Mouse (Mus musculus) MEL (cell line): ENCODE data around the gene Trim66. TPM values are rescaled to one million over a fixed set of nuclear protein-coding genes. Genes with fewer than 3 reads are reported as not detected.
A peak's percentile ranks its signal among the peaks of the same experiment; 100 is the strongest.

Experiments used
- DNase-seq: peaks from one replicate; pipeline ENCODE4 v3.0.0; 2011; ENCODE audit warnings: low read depth, low spot score
- H3K27ac ChIP-seq: 2 replicates; pipeline ENCODE4 v1.5.1; 2012; ENCODE audit warnings: low read depth, mild to moderate bottlenecking, control low read depth, low read length, moderate library complexity; ENCODE audit not compliant: control insufficient read depth
- H3K27me3 ChIP-seq, 2 experiments: fragments of 150-350 bp in 1 of 2; sonication (generic) in 1 of 2; 2 replicates each; pipeline ENCODE4 v1.6.1; 2012; ENCODE audit warnings: low read length in 2 of 2, mild to moderate bottlenecking in 2 of 2, improper control_type of control experiment in 1 of 2, moderate library complexity in 1 of 2; ENCODE audit not compliant: insufficient read depth in 2 of 2, control insufficient read depth in 1 of 2
- H3K36me3 ChIP-seq, 2 experiments: 2 replicates each; pipeline ENCODE4 v1.6.1; 2012 to 2014; ENCODE audit warnings: low read length in 2 of 2, improper control_type of control experiment in 1 of 2, inconsistent platforms in 1 of 2, mild to moderate bottlenecking in 1 of 2; ENCODE audit not compliant: insufficient read depth in 2 of 2, control insufficient read depth in 1 of 2
- H3K4me1 ChIP-seq, 2 experiments: fragments of 150-350 bp in 1 of 2; sonication (generic) in 1 of 2; 2 replicates each; pipeline ENCODE4 v1.6.1; 2012; ENCODE audit warnings: low read length in 2 of 2, improper control_type of control experiment in 1 of 2, mild to moderate bottlenecking in 1 of 2; ENCODE audit not compliant: insufficient read depth in 2 of 2, control insufficient read depth in 1 of 2
- H3K4me3 ChIP-seq, 2 experiments: fragments of 150-350 bp in 1 of 2; sonication (generic) in 1 of 2; 2 replicates each; pipeline ENCODE4 v1.5.1; 2012; ENCODE audit warnings: low read depth in 2 of 2, low read length in 2 of 2, mild to moderate bottlenecking in 2 of 2, moderate library complexity in 2 of 2, control low read depth in 1 of 2, improper control_type of control experiment in 1 of 2; ENCODE audit not compliant: control insufficient read depth in 1 of 2, insufficient read depth in 1 of 2
- H3K79me2 ChIP-seq: 2 replicates; pipeline ENCODE4 v1.6.1; 2012; ENCODE audit warnings: mild to moderate bottlenecking, low read length, moderate library complexity; ENCODE audit not compliant: control insufficient read depth, poor library complexity, insufficient read depth
- H3K9ac ChIP-seq: 2 replicates; pipeline ENCODE4 v1.6.1; 2012; ENCODE audit warnings: low read depth, mild to moderate bottlenecking, control low read depth, low read length, moderate library complexity; ENCODE audit not compliant: control insufficient read depth, poor library complexity, severe bottlenecking
- H3K9me3 ChIP-seq: fragments of 150-350 bp; sonication (generic); replicated peaks from 2 replicates; pipeline ENCODE4 v1.6.1; 2012; ENCODE audit warnings: mild to moderate bottlenecking, low read length, improper control_type of control experiment, moderate library complexity; ENCODE audit not compliant: insufficient read depth
- BHLHE40 ChIP-seq: IDR thresholded peaks from 2 replicates; pipeline ENCODE4 v1.6.1; 2012; ENCODE audit warnings: low read depth, mild to moderate bottlenecking, inconsistent platforms, low read length, improper control_type of control experiment, borderline replicate concordance
- CHD1 ChIP-seq: IDR thresholded peaks from 2 replicates; pipeline ENCODE4 v1.6.1; 2012; ENCODE audit warnings: low read depth, mild to moderate bottlenecking, inconsistent platforms, low read length, improper control_type of control experiment
- CTCF ChIP-seq, 3 experiments: IDR thresholded peaks in 2 of 3; conservative IDR thresholded peaks in 1 of 3; 2 replicates each; pipeline ENCODE4 v1.5.1; 2011 to 2012; ENCODE audit warnings: low read length in 3 of 3, low read depth in 2 of 3, mild to moderate bottlenecking in 2 of 3, improper control_type of control experiment in 1 of 3, inconsistent platforms in 1 of 3, mixed read lengths in 1 of 3, moderate library complexity in 1 of 3; ENCODE audit not compliant: control insufficient read depth in 1 of 3, insufficient read depth in 1 of 3, poor library complexity in 1 of 3, severe bottlenecking in 1 of 3
- E2F4 ChIP-seq: IDR thresholded peaks from 2 replicates; pipeline ENCODE4 v1.6.1; 2011; ENCODE audit warnings: low read depth, low read length, improper control_type of control experiment, borderline replicate concordance
- EP300 ChIP-seq, 2 experiments: IDR thresholded peaks; 2 replicates each; pipeline ENCODE4 v1.6.1; 2011; ENCODE audit warnings: improper control_type of control experiment in 2 of 2, low read length in 2 of 2, low read depth in 1 of 2, mild to moderate bottlenecking in 1 of 2
- GABPA ChIP-seq: IDR thresholded peaks from 2 replicates; pipeline ENCODE4 v1.6.1; 2012; ENCODE audit warnings: low read depth, mild to moderate bottlenecking, inconsistent platforms, low read length, improper control_type of control experiment, moderate library complexity
- JUND ChIP-seq: IDR thresholded peaks from 2 replicates; pipeline ENCODE4 v1.6.1; 2011; ENCODE audit warnings: low read depth, mild to moderate bottlenecking, improper control_type of control experiment, low read length
- MAFK ChIP-seq: IDR thresholded peaks from 2 replicates; pipeline ENCODE4 v1.6.1; 2011; ENCODE audit warnings: low read depth, mild to moderate bottlenecking, low read length, improper control_type of control experiment, borderline replicate concordance
- MAX ChIP-seq: IDR thresholded peaks from 2 replicates; pipeline ENCODE4 v1.6.1; 2011; ENCODE audit warnings: low read length, improper control_type of control experiment
- MYB ChIP-seq: IDR thresholded peaks from 2 replicates; pipeline ENCODE4 v1.6.1; 2011; ENCODE audit warnings: mild to moderate bottlenecking, low read depth, low read length, improper control_type of control experiment
- MYC ChIP-seq: IDR thresholded peaks from 2 replicates; pipeline ENCODE4 v1.6.1; 2011; ENCODE audit warnings: low read depth, mild to moderate bottlenecking, low read length, improper control_type of control experiment, moderate library complexity
- NELFE ChIP-seq: IDR thresholded peaks from 2 replicates; pipeline ENCODE4 v1.6.1; 2011; ENCODE audit warnings: low read depth, low read length, improper control_type of control experiment
- POLR2A ChIP-seq, 2 experiments: IDR thresholded peaks; 2 replicates each; pipeline ENCODE4 v1.6.1; 2011 to 2012; ENCODE audit warnings: low read length in 2 of 2, mild to moderate bottlenecking in 2 of 2, control low read depth in 1 of 2, improper control_type of control experiment in 1 of 2, low read depth in 1 of 2, moderate library complexity in 1 of 2; ENCODE audit not compliant: control insufficient read depth in 1 of 2, insufficient read depth in 1 of 2, poor library complexity in 1 of 2
- POLR2AphosphoS5 ChIP-seq: IDR thresholded peaks from 2 replicates; pipeline ENCODE4 v1.6.1; 2012; ENCODE audit warnings: low read depth, borderline replicate concordance, mild to moderate bottlenecking, inconsistent platforms, low read length, moderate library complexity, mixed read lengths
- RAD21 ChIP-seq: IDR thresholded peaks from 2 replicates; pipeline ENCODE4 v1.6.1; 2011; ENCODE audit warnings: mild to moderate bottlenecking, low read depth, low read length, improper control_type of control experiment
- RCOR1 ChIP-seq: IDR thresholded peaks from 2 replicates; pipeline ENCODE4 v1.6.1; 2012; ENCODE audit warnings: low read depth, mild to moderate bottlenecking, inconsistent platforms, low read length, improper control_type of control experiment
- SMC3 ChIP-seq: IDR thresholded peaks from 2 replicates; pipeline ENCODE4 v1.6.1; 2011; ENCODE audit warnings: low read depth, low read length, improper control_type of control experiment
- TAL1 ChIP-seq: IDR thresholded peaks from 2 replicates; pipeline ENCODE4 v1.6.1; 2012; ENCODE audit warnings: mild to moderate bottlenecking, inconsistent platforms, low read length, moderate library complexity, mixed read lengths
- TBP ChIP-seq: IDR thresholded peaks from 2 replicates; pipeline ENCODE4 v1.8.0; 2011; ENCODE audit warnings: low read depth, low read length, improper control_type of control experiment
- ZC3H11A ChIP-seq: IDR thresholded peaks from 2 replicates; pipeline ENCODE4 v1.6.1; 2012; ENCODE audit warnings: low read depth, mild to moderate bottlenecking, inconsistent platforms, low read length, improper control_type of control experiment
- ZKSCAN1 ChIP-seq: IDR thresholded peaks from 2 replicates; pipeline ENCODE4 v1.6.1; 2012; ENCODE audit warnings: low read depth, mild to moderate bottlenecking, inconsistent platforms, low read length, improper control_type of control experiment, moderate library complexity
- polyA plus RNA-seq, 2 experiments: library from polyadenylated mRNA; stranded (reverse) in 1 of 2; unstranded in 1 of 2; fragments of >175 nt in 1 of 2; fragments of >200 nt in 1 of 2; gene quantifications; 2 replicates each; pipeline versions ENCODE4 v1.2.1 to v1.2.4; 2012; ENCODE audit warnings: low replicate concordance in 2 of 2, low read depth in 1 of 2; ENCODE audit not compliant: insufficient read length in 2 of 2, insufficient read depth in 1 of 2, missing spikeins in 1 of 2
- total RNA-seq: library from RNA; depleted of rRNA; stranded (reverse); fragments of 300-350 nt; gene quantifications from 2 replicates; pipeline ENCODE4 v1.2.3, GENCODE M21; 2012

Trim66 gene
- total and polyA plus RNA-seq, 3 experiments: 0.01 TPM; not detected in 2

DNA sequence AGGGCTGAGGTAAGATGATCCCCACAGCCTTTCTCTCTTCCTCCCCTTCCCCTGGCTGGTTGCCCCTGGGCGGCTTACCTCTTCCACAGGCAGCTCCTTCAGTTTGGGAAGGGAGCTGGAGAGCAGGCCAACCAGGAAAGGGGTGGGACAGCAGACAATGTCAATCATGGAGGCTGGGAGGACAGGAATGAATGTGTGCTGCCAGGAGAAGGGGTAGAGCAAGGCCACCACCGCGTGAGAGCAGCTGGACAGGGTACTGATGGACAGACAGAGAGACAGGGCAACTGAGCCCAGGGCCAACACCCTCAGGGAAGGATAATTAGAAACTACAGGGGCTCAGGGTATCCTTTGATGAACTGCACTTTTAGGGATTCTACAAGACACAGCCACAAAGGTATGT, 19.6 kb upstream of the Trim66 start:
- Histone ChIP-seq H3K36me3 (peaks cover 0 to 3% of the 10 kb centered on the region in 2 experiments; a peak in 1 of 4 replicates), H3K4me1 (no peaks in the 10 kb centered on the region), H3K4me3 (no peak overlapping the region), H3K27me3 (no peaks in the 10 kb centered on the region), H3K9me3 (no peaks in the 10 kb centered on the region), H3K27ac (no peak overlapping the region), H3K79me2 (peaks cover 2% of the 10 kb centered on the region; the same call in 1 of the 2 replicates), H3K9ac (no peak overlapping the region)
- no peak for DNase-seq
- TF ChIP-seq NELFE (no peak), TAL1 (no peak), BHLHE40 (no peak), RCOR1 (no peak), JUND (no peak), TBP (no peak), EP300 (IDR thresholded peaks at IDR 0.05; ENCODE audit: low read depth in 1 of 2, low read length in 2 of 2) (no peak), E2F4 (no peak), RAD21 (no peak)

DNA sequence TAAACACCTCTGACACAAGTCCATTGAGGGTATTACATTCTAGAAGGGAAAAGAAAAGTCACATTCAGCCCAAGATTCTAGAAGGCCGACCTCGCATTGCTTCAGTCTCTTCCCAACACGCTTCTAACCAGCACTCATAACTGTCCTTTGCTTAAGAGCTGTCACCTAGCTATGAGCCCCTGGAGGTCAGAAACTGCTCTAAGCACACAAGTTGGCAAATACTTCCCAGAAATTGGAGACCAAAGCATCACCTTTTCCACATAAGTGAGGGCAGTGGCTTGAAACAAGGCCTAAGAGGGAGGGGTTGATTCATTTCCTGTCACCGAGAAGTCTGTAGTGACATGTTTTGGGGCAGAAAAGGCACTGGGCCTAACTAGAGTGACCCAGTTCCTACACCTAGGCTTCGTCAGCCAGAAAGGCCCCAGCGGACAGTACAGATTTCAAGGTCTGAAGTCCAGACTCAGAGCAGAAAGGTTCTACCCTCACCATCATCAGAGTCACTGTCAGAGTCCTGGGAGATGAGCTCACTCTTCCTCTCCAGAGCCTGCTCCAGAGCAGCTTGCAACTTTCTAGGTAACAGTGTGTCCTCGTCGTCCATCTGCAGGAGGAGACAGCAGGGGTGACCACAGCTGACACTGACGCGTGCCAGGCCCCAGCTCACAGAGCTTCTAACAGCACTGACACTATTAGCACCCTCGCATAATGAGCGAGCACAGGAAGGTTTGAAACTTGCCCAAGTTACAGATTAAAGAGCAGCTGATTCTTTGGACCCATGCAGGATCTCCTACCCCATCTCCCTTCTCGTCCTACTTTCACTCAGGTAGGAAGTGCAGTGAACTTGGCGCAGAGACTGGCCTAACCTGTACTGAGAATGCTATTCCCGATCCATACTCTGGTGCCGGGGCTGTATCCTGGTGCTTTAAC, 18.1 kb upstream of the Trim66 start:
- Histone ChIP-seq H3K4me3 (no peak overlapping the region), H3K9me3 (no peaks in the 10 kb centered on the region), H3K9ac (no peak overlapping the region), H3K27me3 (no peaks in the 10 kb centered on the region), H3K4me1 (peaks cover 0 to 7% of the 10 kb centered on the region in 2 experiments; a peak in 1 of 4 replicates), H3K27ac (no peak overlapping the region), H3K79me2 (peaks cover 14% of the 10 kb centered on the region), H3K36me3 (peaks cover 11 to 17% of the 10 kb centered on the region in 2 experiments)
- DNase-seq: peak; percentile 47
- no peak for TF ChIP-seq MAFK
- no peak for TF ChIP-seq MYC
- TF ChIP-seq CTCF (IDR thresholded peaks at IDR 0.05 in 2 of 3, conservative IDR thresholded peaks at IDR 0.05 in 1 of 3; ENCODE audit: control insufficient read depth in 1 of 3, insufficient read depth in 1 of 3, low read depth in 2 of 3, low read length in 3 of 3, poor library complexity in 1 of 3, severe bottlenecking in 1 of 3): no peak
- no peak for TF ChIP-seq CHD1
- 0 out of 2 replicates have a peak, but pooled peaks have one; percentile 5 for TF ChIP-seq SMC3
- TF ChIP-seq POLR2AphosphoS5: peak; percentile 9; the same call in 1 of the 2 replicates
- TF ChIP-seq MYB: no peak
- no peak for TF ChIP-seq ZC3H11A
- no peak; a peak in 1 of 4 replicates for TF ChIP-seq POLR2A (IDR thresholded peaks at IDR 0.05; ENCODE audit: control insufficient read depth in 1 of 2, insufficient read depth in 1 of 2, low read depth in 1 of 2, low read length in 2 of 2, poor library complexity in 1 of 2)
- no peak for TF ChIP-seq ZKSCAN1
- TF ChIP-seq GABPA: no peak
- TF ChIP-seq MAX: no peak
